Mouse (Mus musculus) E14TG2a.4 (cell line): ENCODE results near the gene Atg9b.
"Not testable (repeated sequence)": the region's sequence is repeated elsewhere in the genome, so short reads cannot be mapped to it uniquely, and the experiment has no call there.

Experiments used
- H3K27me3 ChIP-seq: 2 replicates; pipeline ENCODE4 v1.6.1; 2014; ENCODE audit warnings: low read length, control low read depth; ENCODE audit not compliant: insufficient read depth
- H3K36me3 ChIP-seq: 2 replicates; pipeline ENCODE4 v1.6.1; 2014; ENCODE audit warnings: low read length, control low read depth; ENCODE audit not compliant: insufficient read depth
- H3K4me1 ChIP-seq: replicated peaks from 2 replicates; pipeline ENCODE4 v1.6.1; 2014; ENCODE audit warnings: low read depth, low read length, control low read depth
- H3K4me3 ChIP-seq: replicated peaks from 2 replicates; pipeline ENCODE4 v1.5.1; 2014; ENCODE audit warnings: mild to moderate bottlenecking, low read length
- H3K9me3 ChIP-seq: 2 replicates; pipeline ENCODE4 v1.6.1; 2014; ENCODE audit warnings: low read length, control low read depth
- CTCF ChIP-seq: conservative IDR thresholded peaks from 2 replicates; pipeline ENCODE4 v1.5.1; 2014; ENCODE audit warnings: low read length
- NANOG ChIP-seq: IDR thresholded peaks from 2 replicates; pipeline ENCODE4 v1.6.1; 2014; ENCODE audit warnings: borderline replicate concordance, low read length, mixed read lengths
- POU5F1 ChIP-seq: IDR thresholded peaks from 2 replicates; pipeline ENCODE4 v1.6.1; 2014; ENCODE audit warnings: low read length, borderline replicate concordance

Atg9b gene

DNA sequence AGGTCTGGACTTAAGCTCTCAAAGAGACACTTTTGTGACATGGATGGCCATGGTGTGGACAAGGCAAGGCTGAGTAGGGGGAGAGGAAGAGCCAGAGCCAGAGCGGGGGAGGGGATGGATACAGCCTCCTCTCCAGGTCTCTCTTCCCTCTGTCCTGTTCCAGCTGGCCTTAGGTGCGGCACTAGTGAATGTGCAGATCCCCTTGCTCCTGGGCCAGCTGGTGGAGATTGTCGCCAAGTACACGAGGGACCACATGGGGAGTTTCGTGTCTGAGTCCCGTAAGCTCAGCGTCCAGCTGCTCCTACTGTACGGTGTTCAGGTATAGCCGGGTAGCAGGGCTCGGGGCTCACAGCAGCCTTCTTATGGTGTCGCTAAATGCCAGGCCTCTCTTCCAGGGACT is 8.4 kb upstream of the Atg9b start:
- TF ChIP-seq POU5F1: no peak
- TF ChIP-seq NANOG: no peak
- TF ChIP-seq CTCF: no peak
- H3K9me3 ChIP-seq: no peaks in the 10 kb centered on the region

GRCm38 (mm10) chr5:24399686-24400085 is 7.7 kb upstream of the Atg9b start:
- Histone ChIP-seq H3K27me3 (no peaks in the 10 kb centered on the region), H3K9me3 (no peaks in the 10 kb centered on the region), H3K4me3 (no peak overlapping the region), H3K4me1 (peaks cover 46% of the 10 kb centered on the region), H3K36me3 (peaks cover 60% of the 10 kb centered on the region)
- no peak for TF ChIP-seq CTCF
- no peak for TF ChIP-seq POU5F1
- no peak for TF ChIP-seq NANOG

More for the DNA sequence above, 8.4 kb upstream of the Atg9b start:
- peaks cover 64% of the 10 kb centered on the region for H3K36me3 ChIP-seq
- H3K27me3 ChIP-seq: no peaks in the 10 kb centered on the region
- H3K4me3 ChIP-seq: no peak overlapping the region
- peaks cover 46% of the 10 kb centered on the region for H3K4me1 ChIP-seq

DNA sequence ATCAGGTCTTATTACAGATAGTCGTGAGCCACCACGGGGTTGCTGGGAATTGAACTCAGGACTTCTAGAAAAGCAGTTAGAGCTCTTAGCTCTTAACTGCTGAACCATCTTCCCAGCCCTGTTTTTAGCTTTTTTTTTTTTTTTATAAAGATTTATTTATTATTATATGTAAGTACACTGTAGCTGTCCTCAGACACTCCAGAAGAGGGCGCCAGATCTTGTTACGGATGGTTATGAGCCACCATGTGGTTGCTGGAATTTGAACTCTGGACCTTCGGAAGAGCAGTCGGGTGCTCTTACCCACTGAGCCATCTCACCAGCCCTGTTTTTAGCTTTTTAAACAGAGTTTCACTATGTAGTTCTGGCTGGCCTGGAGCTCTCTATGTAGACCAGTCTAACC is 4.3 kb upstream of the Atg9b start:
- H3K4me3 ChIP-seq, H3K9me3 ChIP-seq, H3K27me3 ChIP-seq: not testable (repeated sequence)
- Histone ChIP-seq H3K36me3 (peaks cover 26% of the 10 kb centered on the region), H3K4me1 (peaks cover 60% of the 10 kb centered on the region)
- TF ChIP-seq CTCF: peak; percentile 21

DNA sequence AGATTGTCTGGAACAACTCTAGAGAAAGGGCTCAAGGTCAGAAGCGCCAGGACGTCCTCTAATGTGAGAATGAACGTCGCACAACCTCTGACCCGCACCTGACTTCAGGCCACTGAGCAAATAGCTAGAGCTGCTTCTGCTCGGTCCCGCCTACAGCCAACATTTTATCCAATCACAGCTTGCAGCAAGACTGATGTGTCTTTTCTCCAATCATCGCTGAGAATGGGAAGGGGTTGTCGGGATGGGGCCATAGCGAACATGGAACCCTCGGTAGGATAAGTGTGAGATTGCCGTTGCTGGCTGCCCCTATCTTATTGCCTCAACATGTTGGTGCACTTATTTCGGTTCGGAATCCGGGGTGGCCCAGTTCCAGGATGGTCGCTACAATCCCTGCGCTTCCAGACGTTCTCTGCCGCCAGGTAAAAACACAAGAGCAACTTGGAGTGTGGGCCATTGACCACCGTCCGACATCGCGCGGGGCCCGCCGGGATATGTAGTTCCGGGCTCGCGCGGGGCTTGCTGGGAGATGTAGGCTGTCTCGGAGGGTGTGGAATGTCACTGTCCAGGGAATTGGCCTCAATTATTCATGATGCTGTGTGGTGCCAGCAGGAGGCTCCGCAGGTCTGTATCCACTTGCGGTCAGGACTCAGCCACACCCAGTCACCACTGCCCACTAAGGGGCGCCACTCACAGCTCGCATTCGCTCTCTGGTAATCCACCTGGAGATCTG is 2.4 kb upstream of the Atg9b start:
- Histone ChIP-seq H3K4me3 (peak overlapping the region; percentile 86), H3K27me3 (peaks cover 5% of the 10 kb centered on the region), H3K4me1 (peaks cover 53% of the 10 kb centered on the region), H3K9me3 (no peaks in the 10 kb centered on the region), H3K36me3 (peaks cover 10% of the 10 kb centered on the region; the same call in 1 of the 2 replicates)
- TF ChIP-seq NANOG (no peak), CTCF (peak; percentile 46)

- peak; percentile 93 for TF ChIP-seq CTCF
- no peak for TF ChIP-seq POU5F1
- Histone ChIP-seq H3K4me1 (peaks cover 58% of the 10 kb centered on the region), H3K36me3 (peaks cover 8% of the 10 kb centered on the region; the same call in 1 of the 2 replicates), H3K9me3 (no peaks in the 10 kb centered on the region), H3K27me3 (peaks cover 9% of the 10 kb centered on the region), H3K4me3 (peak within 1 kb of the TSS; percentile 86)
Measured at GRCm38 (mm10) chr5:24393392-24393997, 1.6 kb upstream of the Atg9b start, which contains the start of gene Abcb8. TSS of gene Abcb8 (plus strand) at chr5:24393663.

- Histone ChIP-seq H3K36me3 (peaks cover 8% of the 10 kb centered on the region; the same call in 1 of the 2 replicates), H3K9me3 (no peaks in the 10 kb centered on the region), H3K4me1 (peaks cover 57% of the 10 kb centered on the region), H3K4me3 (no peak overlapping the region), H3K27me3 (peaks cover 16% of the 10 kb centered on the region)
- TF ChIP-seq CTCF (no peak), NANOG (no peak), POU5F1 (no peak)
Measured at GRCm38 (mm10) chr5:24392724-24393123, 781 bp upstream of the Atg9b start.

- Histone ChIP-seq H3K36me3 (peaks cover 17% of the 10 kb centered on the region), H3K4me3 (peak overlapping the region; percentile 80; the same call in 1 of the 2 replicates), H3K4me1 (peaks cover 69% of the 10 kb centered on the region), H3K9me3 (no peaks in the 10 kb centered on the region), H3K27me3 (peaks cover 40% of the 10 kb centered on the region)
- TF ChIP-seq CTCF (no peak), NANOG (no peak), POU5F1 (no peak)
Measured at GRCm38 (mm10) chr5:24389658-24390020, 2.3 kb downstream of the Atg9b start.

DNA sequence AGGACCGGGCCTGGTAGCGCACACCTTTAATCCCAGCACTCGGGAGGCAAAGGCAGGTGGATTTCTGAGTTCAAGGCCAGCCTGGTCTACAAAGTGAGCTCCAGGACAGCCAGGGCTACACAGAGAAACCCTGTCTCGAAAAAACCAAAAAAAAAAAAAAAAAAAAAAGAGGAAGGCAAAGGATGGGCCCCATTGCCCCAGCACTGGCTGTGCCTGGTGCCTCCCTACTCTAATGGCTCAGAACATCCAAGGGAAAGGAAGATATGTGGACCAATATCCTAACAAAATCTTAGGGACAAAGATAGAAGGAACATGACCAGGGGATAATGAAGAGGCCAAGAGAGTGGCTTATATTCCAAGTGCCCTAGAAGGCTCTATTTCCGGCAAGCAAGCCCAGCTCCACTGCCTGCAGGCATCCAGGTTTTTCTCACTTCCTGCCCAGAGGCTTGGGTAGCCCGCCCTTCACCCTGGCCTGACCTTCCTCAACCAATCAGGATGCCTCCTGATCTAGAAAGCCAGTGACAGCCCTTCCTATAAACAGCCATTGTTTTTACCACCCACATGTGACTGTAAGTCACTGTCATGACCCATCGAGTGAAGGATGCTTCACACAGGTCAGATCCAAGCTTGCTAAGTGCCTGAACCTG is 2.8 kb downstream of the Atg9b start:
- Histone ChIP-seq H3K4me1 (peaks cover 73% of the 10 kb centered on the region), H3K36me3 (peaks cover 18% of the 10 kb centered on the region), H3K9me3 (no peaks in the 10 kb centered on the region), H3K27me3 (peaks cover 40% of the 10 kb centered on the region), H3K4me3 (peak overlapping the region; percentile 80)
- TF ChIP-seq POU5F1 (no peak), NANOG (no peak), CTCF (no peak)
